Mouse (Mus musculus) brain, embryonic 14.5 days (tissue): ENCODE results near the gene Tmbim1.

Experiments
- CTCF ChIP-seq: fragments of 200-500 bp; IDR thresholded peaks from 2 replicates; pipeline ENCODE4 v1.5.1; 2012; ENCODE audit warnings: inconsistent platforms, mild to moderate bottlenecking, moderate library complexity, borderline replicate concordance; ENCODE audit not compliant: insufficient read depth, insufficient read length; ENCODE audit errors: extremely low read depth
- POLR2A ChIP-seq: fragments of 200-500 bp; IDR thresholded peaks from 2 replicates; pipeline ENCODE4 v1.6.1; 2012; ENCODE audit warnings: mild to moderate bottlenecking, inconsistent platforms, borderline replicate concordance; ENCODE audit not compliant: poor library complexity, insufficient read depth, insufficient read length, severe bottlenecking; ENCODE audit errors: extremely low read depth

- TF ChIP-seq POLR2A (no peak), CTCF (no peak)
These were observed 26.9 kb downstream of the Tmbim1 start, which contains the start of gene Gpbar1 for GRCm38 (mm10) chr1:74278538-74278937.
